Mouse (Mus musculus) adrenal gland, adult 2 months (tissue): Measurements from ENCODE around the gene Nlrp4c. TPM values are rescaled to one million over a fixed set of nuclear protein-coding genes. Genes with fewer than 3 reads are reported as not detected.
A peak's percentile ranks its signal among the peaks of the same experiment; 100 is the strongest.
"Not testable (repeated sequence)": the region's sequence is repeated elsewhere in the genome, so short reads cannot be mapped to it uniquely, and the experiment has no call there.

ENCODE experiments used
- DNase-seq: peaks from one replicate; pipeline ENCODE4 v3.0.0; 2021
- long read RNA-seq: library from polyadenylated mRNA; stranded (forward); transcript quantifications from one replicate; pipeline ENCODE4 v2.0.0, GENCODE M21; 2021
- polyA plus RNA-seq: library from polyadenylated mRNA; depleted of rRNA; stranded (reverse); fragments of >200 nt; gene quantifications from 2 replicates; pipeline ENCODE4 v1.2.3, GENCODE M21; 2012; rRNA removed
- total RNA-seq, 2 experiments: library from RNA; stranded (reverse); gene quantifications; 2 replicates each; pipeline ENCODE4 v1.2.3; 2021

The Nlrp4c gene
- total RNA-seq, result not detected
- not detected in 2 replicates for polyA plus RNA-seq
- long read RNA-seq, result 0 reads

DNA sequence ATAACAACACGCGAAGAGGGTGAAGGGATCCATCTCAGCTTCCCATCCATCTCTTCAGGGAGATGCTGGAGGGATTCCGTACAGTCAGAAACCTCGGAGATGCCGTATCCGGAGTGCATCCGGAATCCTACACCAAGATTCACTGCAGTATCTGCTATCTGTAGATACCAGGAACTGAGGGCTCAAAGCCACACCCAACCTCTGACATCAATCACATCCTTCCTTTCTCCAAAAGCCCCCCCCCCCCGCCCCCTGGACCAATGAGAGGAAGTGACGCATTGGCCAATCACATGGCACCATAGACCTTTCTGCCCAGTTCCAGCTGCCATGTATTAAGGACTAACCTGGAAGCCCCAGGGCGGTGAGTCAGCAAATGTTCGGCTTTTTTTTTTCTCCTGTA is at the start of gene Nlrp4c:
Gene Nlrp4c (plus strand): TSS at position 301 of the 400 bp plus-strand sequence.
- DNase-seq, result no peak

GRCm38 (mm10) chr7:6010910-6011309 is 34.1 kb upstream of the Nlrp4c start, which contains the start of gene Vmn1r65:
Gene Vmn1r65 (minus strand): TSS chr7:6011010.
- no peak for DNase-seq

DNA sequence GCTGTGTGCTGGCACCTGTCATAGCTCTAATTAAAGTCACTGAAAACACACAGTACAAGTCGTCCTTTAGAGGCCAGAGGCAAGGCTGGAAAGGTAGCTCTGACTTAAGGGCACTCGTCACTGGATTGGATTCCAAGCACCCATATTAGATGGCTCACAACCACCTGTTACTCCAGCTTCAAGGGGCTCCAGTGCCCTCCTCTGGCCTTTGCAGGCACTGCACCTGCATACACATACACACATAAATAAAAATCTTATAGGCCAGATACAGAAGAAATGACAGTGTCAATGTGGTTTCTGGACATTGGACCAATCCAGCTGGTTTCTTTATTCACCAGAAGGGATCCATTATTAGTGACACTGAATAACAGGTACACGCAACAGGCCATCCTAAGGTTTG is 74.5 kb downstream of the Nlrp4c start:
- no peak for DNase-seq

DNA sequence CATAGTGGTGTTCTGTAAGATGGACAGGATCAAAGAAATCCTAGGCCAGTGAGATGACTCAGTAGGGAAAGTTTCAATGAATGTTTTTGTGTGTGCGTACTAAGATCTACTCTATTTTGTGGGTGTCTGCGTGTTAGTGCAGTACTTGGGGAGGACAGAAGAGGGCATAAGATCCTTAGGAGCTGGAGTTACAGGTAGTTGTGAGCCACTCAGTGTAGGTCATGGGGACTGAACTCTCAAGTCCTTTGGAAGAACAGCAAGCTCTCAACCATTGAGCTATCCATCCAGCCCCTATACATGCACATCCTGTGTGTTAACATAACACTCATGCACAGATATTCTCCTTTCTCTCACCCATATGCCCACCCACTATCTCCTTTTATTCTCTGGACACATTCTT is 75.1 kb downstream of the Nlrp4c start:
- not testable (repeated sequence) for DNase-seq

- DNase-seq, result not testable (repeated sequence)
Observed at GRCm38 (mm10) chr7:6121128-6121527, 76.2 kb downstream of the Nlrp4c start.

- DNase-seq, result peak; percentile 80
Observed at GRCm38 (mm10) chr7:6126690-6127448, 81.9 kb downstream of the Nlrp4c start.

- no peak for DNase-seq
Observed at GRCm38 (mm10) chr7:6130346-6130745, 85.4 kb downstream of the Nlrp4c start.

GRCm38 (mm10) chr7:6132646-6133045 is 87.7 kb downstream of the Nlrp4c start:
- DNase-seq, result no peak

DNA sequence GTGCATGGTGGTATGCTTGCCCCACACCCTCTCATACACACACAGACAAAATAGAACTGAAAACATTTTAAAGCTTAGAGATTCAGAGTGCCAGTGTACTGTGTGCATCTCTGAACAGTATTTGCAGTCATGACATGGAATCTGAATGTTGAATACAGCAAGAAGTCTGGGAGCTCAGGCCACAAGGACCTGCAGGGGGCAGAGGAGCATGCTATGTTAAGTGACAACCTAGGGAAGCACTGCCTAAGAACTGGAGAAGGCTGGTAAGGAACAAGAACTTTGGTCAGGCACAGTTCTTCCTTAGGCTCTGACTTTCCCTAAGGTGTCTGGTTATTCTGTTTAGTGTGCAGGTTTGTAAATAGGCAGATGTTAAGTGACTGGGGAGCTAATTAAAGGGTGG is 91.5 kb downstream of the Nlrp4c start:
- DNase-seq, result no peak

- no peak for DNase-seq
Observed at GRCm38 (mm10) chr7:6139295-6139694, 94.3 kb downstream of the Nlrp4c start.

GRCm38 (mm10) chr7:6143991-6144531 is 99.1 kb downstream of the Nlrp4c start:
- no peak for DNase-seq

DNA sequence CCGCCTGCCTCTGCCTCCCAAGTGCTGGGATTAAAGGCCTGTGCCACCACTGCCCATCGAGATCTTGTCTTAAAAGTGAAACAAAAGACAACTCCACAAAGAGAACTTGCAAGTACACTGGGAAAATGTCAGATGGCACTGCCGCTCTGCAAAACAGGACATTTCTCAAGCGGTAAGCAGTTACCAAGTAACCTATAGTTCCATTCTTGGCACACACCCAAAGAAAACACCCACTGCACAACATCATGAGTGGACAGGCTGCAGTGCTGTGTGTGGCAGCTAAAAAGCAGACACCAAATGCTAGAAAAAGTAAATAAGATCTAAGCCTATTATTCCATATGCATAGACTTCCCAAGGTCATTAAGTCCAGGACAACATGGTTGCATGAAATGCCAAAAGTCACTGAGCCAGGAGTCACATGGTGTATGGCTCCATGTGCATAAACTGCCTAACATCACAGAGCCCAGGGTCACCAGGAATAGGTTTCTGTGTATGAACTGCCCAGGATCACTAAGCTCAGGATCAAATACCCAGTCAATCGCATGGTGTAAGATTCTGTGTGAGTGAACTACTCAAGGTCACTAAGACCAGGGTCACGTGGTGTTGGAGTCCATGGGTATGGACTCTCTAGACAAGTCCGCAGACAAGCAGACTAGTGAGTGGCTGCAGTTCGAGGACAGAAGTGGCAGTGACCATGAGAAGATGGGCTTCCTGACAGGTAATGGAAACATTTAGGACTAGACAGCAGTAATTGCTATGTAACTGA is 100.6 kb downstream of the Nlrp4c start:
- no peak for DNase-seq

DNA sequence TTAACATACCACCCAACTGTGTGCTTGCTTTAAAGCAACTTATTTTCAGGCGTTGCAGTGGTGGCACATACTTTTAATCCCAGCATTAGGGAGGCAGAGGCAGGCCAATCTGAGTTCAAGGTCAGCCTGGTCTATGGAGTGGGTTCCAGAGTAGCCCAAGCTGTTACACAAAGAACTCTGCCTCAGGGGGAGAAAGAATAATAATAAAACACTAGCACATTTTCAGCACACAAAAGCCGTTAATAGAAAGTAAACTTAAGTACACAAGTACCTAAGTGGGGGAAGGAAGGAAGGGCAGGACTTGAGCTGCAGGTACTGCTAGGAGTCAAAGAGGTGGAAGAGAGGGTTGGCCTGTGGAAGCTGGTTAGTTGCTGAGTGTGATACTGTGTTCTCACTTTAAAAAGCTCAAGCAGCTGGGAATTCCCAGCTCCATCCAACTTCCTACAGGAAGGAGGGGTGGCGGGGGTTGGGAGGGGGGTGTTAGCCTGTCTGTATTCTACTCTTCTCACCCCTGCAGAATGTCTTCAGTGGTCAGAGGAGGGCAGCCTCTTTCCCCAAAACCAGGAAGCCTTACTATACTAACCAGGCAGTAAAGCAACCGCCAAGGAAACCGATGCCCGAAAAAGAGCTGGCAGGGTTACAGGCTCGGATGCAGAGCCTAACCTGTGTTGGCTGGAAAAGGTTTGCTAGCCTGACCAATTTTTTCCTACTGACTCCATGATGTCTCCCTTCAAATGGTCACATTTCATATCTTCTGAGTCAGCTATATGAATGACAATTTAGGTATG is 101.4 kb downstream of the Nlrp4c start:
- DNase-seq, result peak; percentile 38

DNA sequence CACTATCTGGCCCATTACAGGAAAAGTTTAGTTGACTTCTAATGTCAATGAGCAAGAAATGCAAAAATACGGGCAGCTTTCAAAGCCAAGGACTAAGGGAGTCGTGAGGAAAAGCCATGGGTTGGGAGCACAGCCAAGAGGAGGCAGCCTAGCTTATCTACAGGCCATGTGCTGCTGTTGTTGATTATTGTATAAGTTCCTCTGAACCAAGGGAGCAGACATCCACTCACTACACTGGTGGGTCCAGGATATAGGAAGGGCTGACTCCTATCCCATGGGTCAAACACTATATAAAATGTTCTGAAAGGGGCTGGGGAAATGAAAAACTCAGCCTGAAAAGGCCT is 102.0 kb downstream of the Nlrp4c start:
- peak; percentile 79 for DNase-seq

- DNase-seq, result peak; percentile 48
Observed at GRCm38 (mm10) chr7:6147688-6148087, 102.7 kb downstream of the Nlrp4c start.

DNA sequence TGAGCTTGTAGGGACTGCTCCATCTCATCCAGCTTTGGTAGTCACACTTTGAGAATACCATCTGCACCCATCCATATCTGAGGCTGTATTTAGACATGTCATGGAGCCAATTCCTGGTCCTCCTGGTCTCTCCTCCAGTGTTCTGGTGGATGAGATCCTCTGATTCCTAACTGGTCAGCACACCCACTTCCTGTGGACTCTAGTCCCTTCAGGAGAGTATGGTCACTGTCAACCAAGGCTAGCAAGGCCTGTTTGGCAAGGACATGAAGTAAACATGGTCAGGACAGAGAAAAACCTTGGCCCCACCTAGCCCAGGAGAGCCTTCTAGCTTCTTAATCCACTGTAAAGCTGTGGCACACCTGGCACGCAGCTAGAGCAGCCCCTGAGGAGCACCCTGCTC is 106.3 kb downstream of the Nlrp4c start:
- DNase-seq, result no peak

DNA sequence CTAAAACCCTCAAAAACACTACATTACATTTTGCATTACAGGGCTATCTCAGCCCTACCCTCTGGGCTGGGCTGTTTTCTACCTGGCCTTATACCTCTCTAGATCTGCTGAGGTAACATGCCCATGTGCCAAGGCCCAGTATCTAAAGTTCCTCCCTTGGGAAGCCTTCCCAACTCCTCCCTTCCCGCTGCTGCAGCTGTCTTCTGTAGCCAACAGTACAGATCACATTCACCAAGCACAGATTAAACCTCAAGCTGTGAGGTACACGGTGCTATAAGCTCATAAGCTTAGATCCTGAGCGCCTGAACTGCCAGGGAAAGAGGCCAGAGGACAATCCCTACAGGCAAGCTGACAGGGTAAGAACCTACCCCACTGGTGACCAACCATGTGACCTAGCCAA is 107.1 kb downstream of the Nlrp4c start:
- no peak for DNase-seq

GRCm38 (mm10) chr7:6153131-6153530 is 108.2 kb downstream of the Nlrp4c start:
- DNase-seq, result peak; percentile 84

GRCm38 (mm10) chr7:6154164-6154563 is 109.2 kb downstream of the Nlrp4c start:
- peak; percentile 52 for DNase-seq
